ENCODE assay signal across 8 mouse cellular contexts in the genomic region with DNA sequence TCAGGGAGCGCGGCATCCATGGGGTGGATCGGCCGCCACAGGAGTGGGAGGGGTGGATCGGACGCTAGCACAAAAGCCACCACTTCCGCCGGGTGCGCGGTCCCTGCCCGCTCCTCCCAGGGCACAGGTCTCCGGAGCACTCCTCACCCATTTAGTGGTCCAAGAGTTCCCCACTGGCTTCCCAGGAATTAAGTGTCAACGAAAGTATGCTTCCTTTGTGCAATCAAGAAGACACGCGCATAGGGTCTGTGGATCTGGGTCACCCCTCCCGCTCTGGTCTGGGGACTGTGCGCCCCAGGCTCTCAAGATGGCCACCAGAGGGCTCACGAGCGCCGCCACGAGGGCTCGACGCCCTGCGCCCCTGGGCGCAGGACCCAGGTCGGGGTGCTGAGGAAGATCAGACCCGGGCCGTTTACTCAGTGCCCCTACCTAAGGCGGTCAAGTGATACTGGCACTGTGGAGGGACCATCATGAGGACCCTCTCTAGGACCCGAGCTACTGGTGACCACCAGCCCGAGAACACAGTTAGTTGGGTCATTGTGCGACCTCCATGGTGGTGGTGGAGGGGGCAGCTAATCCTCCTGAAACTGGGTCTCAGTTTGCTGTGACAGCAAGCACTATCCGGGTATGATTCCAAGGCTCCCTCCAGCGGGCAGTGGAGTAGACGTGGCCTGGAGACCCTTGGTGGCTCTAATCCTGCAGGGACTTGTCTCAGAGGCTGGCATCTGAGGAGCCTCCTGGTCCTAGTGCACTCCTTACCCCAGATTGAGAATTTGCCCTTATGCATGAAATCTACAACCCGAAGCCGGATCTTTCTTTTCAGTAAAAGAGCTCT. TPM values are rescaled to one million over a fixed set of nuclear protein-coding genes. Genes with fewer than 3 reads are reported as not detected.
DNase-seq lines count a peak whose midpoint lies in the region; ATAC-seq lines count a peak whose summit lies in the region.

No protein-coding gene starts in this region.

- H3K9me3 ChIP-seq in hindbrain, embryonic 15.5 days, result no peaks in the 10 kb centered on the region

- no peaks in the 10 kb centered on the region for H3K36me3 ChIP-seq in hindbrain, embryonic 15.5 days

- peak; percentile 72 for DNase-seq in T-cell, adult 2 months (ENCODE audit: low spot score)
- peak; percentile 91 to 93 for DNase-seq in cerebellum, postnatal 25 days
- peak; percentile 73 for DNase-seq in gastrocnemius, adult 18-20 months (ENCODE audit: low spot score)
- peak; percentile 45 for DNase-seq in left cerebral cortex, adult 11 months (ENCODE audit: low spot score)
- peak; percentile 80 for DNase-seq in lung, postnatal 36 days
- peak; percentile 93 for DNase-seq in retina, embryonic 14.5 days (ENCODE audit: low spot score)
- DNase-seq in thymus, postnatal 25 days, result peak; percentile 86

- 3% methylated on average over 37 of the region's 37 CpGs for WGBS in hindbrain, embryonic 15.5 days

- ATAC-seq in hindbrain, embryonic 15.5 days (ENCODE audit: low FRiP score, low read depth), result peak; percentile 79

- H3K27ac ChIP-seq in hindbrain, embryonic 15.5 days (replicated peaks), result peak overlapping the region; percentile 70

- H3K4me3 ChIP-seq in hindbrain, embryonic 15.5 days, result peak overlapping the region; percentile 46

- peak overlapping the region; percentile 69 for H3K4me2 ChIP-seq in hindbrain, embryonic 15.5 days

- peaks cover 22% of the 10 kb centered on the region for H3K4me1 ChIP-seq in hindbrain, embryonic 15.5 days (replicated peaks)

- H3K9ac ChIP-seq in hindbrain, embryonic 15.5 days, result peak overlapping the region; percentile 52

- no peaks in the 10 kb centered on the region for H3K27me3 ChIP-seq in hindbrain, embryonic 15.5 days

RNA-seq across cellular contexts. Expression of a gene that starts 42.7 kb away (rescaled TPM):
- 10 to 100 TPM; 12.0 to 14.6 TPM for total RNA-seq in gastrocnemius, adult 18-20 months (2021)
- polyA plus RNA-seq in hindbrain, embryonic 15.5 days (2015; fragmentation: Nextera tagmentation; extraction: Ambion mirVana), result 22.9 and 23.0 TPM in 2 replicates

RNA-seq across cellular contexts. Expression of a gene that starts 45.2 kb away (rescaled TPM):
- 100 to 1,000 TPM; 285 to 302 TPM for total RNA-seq in gastrocnemius, adult 18-20 months (2021)
- 2,665 and 2,688 TPM in 2 replicates for polyA plus RNA-seq in hindbrain, embryonic 15.5 days (2015; fragmentation: Nextera tagmentation; extraction: Ambion mirVana)

Comparison
In these comparisons a context has a peak if more than half of its experiments do, and no peak if none do; other contexts are left out.
1. Peak in every context shown above with its lines: DNase-seq, ATAC-seq, H3K4me3 ChIP-seq and H3K27ac ChIP-seq.